7 mouse cellular contexts compared by ENCODE assay signal in the genomic region with DNA sequence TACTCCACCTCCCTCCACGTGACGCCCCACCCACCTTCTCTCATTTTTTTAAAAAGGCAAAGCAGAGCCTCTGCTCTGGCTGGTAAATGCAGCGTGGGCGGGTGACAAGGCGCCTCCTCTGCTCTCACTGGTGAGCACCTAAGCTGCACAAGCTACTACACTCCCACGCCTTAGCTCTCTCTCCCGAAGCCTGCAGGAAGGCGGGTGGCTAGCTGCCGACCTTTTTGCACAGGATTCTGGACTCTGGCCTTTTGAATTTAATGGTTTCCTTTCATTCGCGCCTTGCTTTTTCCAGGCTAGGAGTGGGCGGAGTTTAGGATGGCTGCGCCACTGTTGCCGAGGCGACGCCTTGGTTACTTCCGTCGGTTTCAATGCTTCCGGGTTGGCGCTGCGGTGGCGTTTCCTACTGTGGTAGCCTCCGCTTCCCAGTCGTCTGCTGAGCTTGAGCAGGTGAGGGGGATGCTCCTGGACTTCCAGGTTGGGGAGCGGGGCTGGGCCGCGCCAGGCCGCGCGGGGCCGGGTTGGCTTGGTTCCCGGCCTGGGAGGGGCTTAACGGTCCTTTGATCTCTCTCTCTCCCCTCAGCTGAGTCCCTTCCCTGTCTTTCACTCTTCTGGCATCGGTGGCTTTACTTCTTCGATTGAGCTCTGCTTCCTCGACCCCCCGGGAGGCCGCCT. TPM values are rescaled to one million over a fixed set of nuclear protein-coding genes. Genes with fewer than 3 reads are reported as not detected.
DNase-seq lines count a peak whose midpoint lies in the region; ATAC-seq lines count a peak whose summit lies in the region.

TSS of gene Slc25a14 (plus strand) at position 35 of the 675 bp plus-strand sequence.

- H3K9me3 ChIP-seq in embryonic facial prominence, embryonic 11.5 days (replicated peaks; ENCODE audit: control insufficient read depth, low read length) = no peaks in the 10 kb centered on the region
- no peaks in the 10 kb centered on the region for H3K9me3 ChIP-seq in limb, embryonic 11.5 days (ENCODE audit: control insufficient read depth, low read length)
- no peaks in the 10 kb centered on the region for H3K9me3 ChIP-seq in midbrain, embryonic 14.5 days (ENCODE audit: control insufficient read depth, low read length)

- H3K27ac ChIP-seq in embryonic facial prominence, embryonic 11.5 days (replicated peaks; ENCODE audit: low read depth, low read length) = no peak within 1 kb of the TSS; the same call in 1 of the 2 replicates
- peak within 1 kb of the TSS; percentile 43; the same call in 1 of the 2 replicates for H3K27ac ChIP-seq in limb, embryonic 11.5 days (replicated peaks; ENCODE audit: low read depth, low read length)
- peak within 1 kb of the TSS; percentile 81 for H3K27ac ChIP-seq in midbrain, embryonic 14.5 days (replicated peaks; ENCODE audit: low read depth, low read length)

- no peaks in the 10 kb centered on the region for H3K4me1 ChIP-seq in embryonic facial prominence, embryonic 11.5 days (ENCODE audit: control insufficient read depth, insufficient read depth, low read length)
- no peaks in the 10 kb centered on the region for H3K4me1 ChIP-seq in limb, embryonic 11.5 days (ENCODE audit: control insufficient read depth, insufficient read depth, low read length)
- no peaks in the 10 kb centered on the region for H3K4me1 ChIP-seq in midbrain, embryonic 14.5 days (ENCODE audit: control insufficient read depth, insufficient read depth, low read length)

- ATAC-seq in embryonic facial prominence, embryonic 11.5 days (replicated peaks; ENCODE audit: insufficient number of reproducible peaks, low FRiP score, low TSS enrichment, low read depth) = peak; percentile 98
- ATAC-seq in granulocyte monocyte progenitor cell, adult 5-6 weeks (replicated peaks; ENCODE audit: poor library complexity, severe bottlenecking) = peak; percentile 99
- ATAC-seq in limb, embryonic 11.5 days (ENCODE audit: insufficient number of reproducible peaks, low FRiP score, low TSS enrichment, low read depth) = peak; percentile 89
- ATAC-seq in midbrain, embryonic 14.5 days (ENCODE audit: low FRiP score, low TSS enrichment) = peak; percentile 94

- no peaks in the 10 kb centered on the region for H3K36me3 ChIP-seq in embryonic facial prominence, embryonic 11.5 days (replicated peaks; ENCODE audit: control insufficient read depth, insufficient read depth, low read depth, low read length)
- H3K36me3 ChIP-seq in limb, embryonic 11.5 days (ENCODE audit: control insufficient read depth, insufficient read depth, low read length) = no peaks in the 10 kb centered on the region
- no peaks in the 10 kb centered on the region for H3K36me3 ChIP-seq in midbrain, embryonic 14.5 days (ENCODE audit: control insufficient read depth, insufficient read depth, low read length)

- WGBS in embryonic facial prominence, embryonic 11.5 days = 18% methylated on average over 38 of the region's 38 CpGs
- WGBS in limb, embryonic 11.5 days = 15% methylated on average over 31 of the region's 38 CpGs
- WGBS in midbrain, embryonic 14.5 days = 30% methylated on average over 38 of the region's 38 CpGs

- no peaks in the 10 kb centered on the region for H3K27me3 ChIP-seq in embryonic facial prominence, embryonic 11.5 days (ENCODE audit: control insufficient read depth, insufficient read depth, low read length)
- no peaks in the 10 kb centered on the region for H3K27me3 ChIP-seq in limb, embryonic 11.5 days (ENCODE audit: control insufficient read depth, insufficient read depth, low read length)
- H3K27me3 ChIP-seq in midbrain, embryonic 14.5 days (ENCODE audit: control insufficient read depth, insufficient read depth, low read length) = no peaks in the 10 kb centered on the region

- H3K4me3 ChIP-seq in embryonic facial prominence, embryonic 11.5 days (ENCODE audit: low read depth, low read length) = peak within 1 kb of the TSS; percentile 55
- peak within 1 kb of the TSS; percentile 53 for H3K4me3 ChIP-seq in limb, embryonic 11.5 days (ENCODE audit: low read depth, low read length)
- H3K4me3 ChIP-seq in midbrain, embryonic 14.5 days (replicated peaks; ENCODE audit: low read depth, low read length) = peak within 1 kb of the TSS; percentile 46

- H3K9ac ChIP-seq in embryonic facial prominence, embryonic 11.5 days (replicated peaks; ENCODE audit: low read length) = peak within 1 kb of the TSS; percentile 52
- peak within 1 kb of the TSS; percentile 24 for H3K9ac ChIP-seq in limb, embryonic 11.5 days (ENCODE audit: low read length)
- H3K9ac ChIP-seq in midbrain, embryonic 14.5 days (replicated peaks; ENCODE audit: low read length) = peak within 1 kb of the TSS; percentile 48

- peak; percentile 86 for DNase-seq in adrenal gland, postnatal 14 days
- DNase-seq in embryonic facial prominence, embryonic 11.5 days (ENCODE audit: low spot score) = peak; percentile 85
- DNase-seq in kidney, adult 18-20 months = peak; percentile 84
- DNase-seq in limb, embryonic 11.5 days (ENCODE audit: low spot score) = peak; percentile 81
- DNase-seq in midbrain, embryonic 14.5 days = peak; percentile 91
- DNase-seq in spleen, adult 18-20 months = peak; percentile 55 to 60

- peak within 1 kb of the TSS; percentile 40 for H3K4me2 ChIP-seq in embryonic facial prominence, embryonic 11.5 days (ENCODE audit: low read depth, low read length)
- peak within 1 kb of the TSS; percentile 48 for H3K4me2 ChIP-seq in limb, embryonic 11.5 days (ENCODE audit: low read depth, severe bottlenecking)
- H3K4me2 ChIP-seq in midbrain, embryonic 14.5 days (ENCODE audit: low read length) = peak within 1 kb of the TSS; percentile 57

RNA-seq across cellular contexts. Expression of gene Slc25a14, which starts in this region (rescaled TPM):
- 7.1 and 8.2 TPM in 2 replicates for total RNA-seq in adrenal gland, postnatal 14 days (2021)
- polyA plus RNA-seq in embryonic facial prominence, embryonic 11.5 days (2014; fragmentation: Nextera tagmentation; extraction: Ambion mirVana) = 23.4 and 26.0 TPM in 2 replicates
- 5.3 and 8.3 TPM in 2 replicates for total RNA-seq in granulocyte monocyte progenitor cell, adult 5-6 weeks (2014; fragmentation: Nextera tagmentation)
- 8.0 and 8.5 TPM in 2 replicates for total RNA-seq in granulocyte monocyte progenitor cell, adult 5-6 weeks (2017)
- 17.2 and 19.8 TPM in 2 replicates for polyA plus RNA-seq in limb, embryonic 11.5 days (2014; fragmentation: Nextera tagmentation; extraction: Ambion mirVana)
- 40.5 and 42.1 TPM in 2 replicates for polyA plus RNA-seq in midbrain, embryonic 14.5 days (2014; fragmentation: Nextera tagmentation; extraction: Ambion mirVana)
